Mouse (Mus musculus) hindbrain, embryonic 10.5 days (tissue): ENCODE results near the gene Cd177. TPM values are rescaled to one million over a fixed set of nuclear protein-coding genes. Genes with fewer than 3 reads are reported as not detected.
"Not testable (repeated sequence)": the region's sequence is repeated elsewhere in the genome, so short reads cannot be mapped to it uniquely, and the experiment has no call there.

Experiments
- DNase-seq: peaks from one replicate; pipeline ENCODE4 v3.0.0-alpha.2; 2017; ENCODE audit warnings: low spot score
- H3K27ac ChIP-seq: fragments of 300-500 bp; sonication (generic); 2 replicates; pipeline ENCODE4 v1.5.1; 2016; ENCODE audit warnings: mild to moderate bottlenecking, moderate library complexity
- H3K27me3 ChIP-seq: fragments of 300-500 bp; sonication (generic); 2 replicates; pipeline ENCODE4 v1.6.1; 2016; ENCODE audit warnings: mild to moderate bottlenecking; ENCODE audit not compliant: poor library complexity, insufficient read depth, severe bottlenecking
- H3K36me3 ChIP-seq: fragments of 300-500 bp; sonication (generic); 2 replicates; pipeline ENCODE4 v1.6.1; 2016; ENCODE audit warnings: mild to moderate bottlenecking, moderate library complexity
- H3K4me1 ChIP-seq: fragments of 300-500 bp; sonication (generic); replicated peaks from 2 replicates; pipeline ENCODE4 v1.6.1; 2016; ENCODE audit warnings: mild to moderate bottlenecking
- H3K4me3 ChIP-seq: fragments of 300-500 bp; sonication (generic); 2 replicates; pipeline ENCODE4 v1.5.1; 2016; ENCODE audit warnings: mild to moderate bottlenecking, moderate library complexity
- H3K9me3 ChIP-seq: fragments of 300-500 bp; sonication (generic); 2 replicates; pipeline ENCODE4 v1.6.1; 2016; ENCODE audit warnings: mild to moderate bottlenecking, moderate library complexity
- WGBS: fragments of 180-500 bp; shearing (Covaris S2); methylation state at CpG from one replicate; pipeline ENCODE4 v1.1.7; 2016; 5-methylcytosine and 5-hydroxymethylcytosine counted together
- polyA plus RNA-seq: library from polyadenylated mRNA; unstranded; fragments of >200 nt; fragmentation: Nextera tagmentation; extraction: Ambion mirVana; gene quantifications from 2 replicates; pipeline ENCODE4 v1.2.1, GENCODE M21; 2016

Gene Cd177
- polyA plus RNA-seq, 1 experiment from 2014 or later: not detected

DNA sequence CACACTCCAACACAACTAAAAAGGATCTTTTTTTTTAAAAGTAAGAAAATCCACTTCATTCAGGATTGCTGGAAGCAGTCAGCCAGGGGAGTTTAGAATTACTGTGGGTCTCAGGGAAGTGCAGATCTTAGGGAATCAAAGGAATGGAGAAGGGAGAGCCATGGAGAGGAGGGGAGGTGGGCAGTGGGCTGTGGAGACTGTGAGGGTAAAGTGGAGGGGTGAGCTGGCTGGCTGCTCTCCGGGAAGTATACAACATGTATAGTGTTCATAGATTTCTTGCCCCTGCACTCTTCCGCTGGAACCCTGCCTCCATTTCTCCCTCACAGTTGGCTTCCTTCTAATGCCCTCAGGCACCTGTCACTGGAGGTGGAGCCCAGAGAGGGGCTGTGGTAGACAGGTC, 8.5 kb downstream of the Cd177 start:
- Histone ChIP-seq H3K27me3 (no peaks in the 10 kb centered on the region), H3K27ac (no peak overlapping the region), H3K4me3 (no peak overlapping the region), H3K36me3 (no peaks in the 10 kb centered on the region), H3K9me3 (no peaks in the 10 kb centered on the region), H3K4me1 (peaks cover 9% of the 10 kb centered on the region)
- WGBS: 85% methylated on average over 2 of the region's 2 CpGs
- DNase-seq: no peak

DNA sequence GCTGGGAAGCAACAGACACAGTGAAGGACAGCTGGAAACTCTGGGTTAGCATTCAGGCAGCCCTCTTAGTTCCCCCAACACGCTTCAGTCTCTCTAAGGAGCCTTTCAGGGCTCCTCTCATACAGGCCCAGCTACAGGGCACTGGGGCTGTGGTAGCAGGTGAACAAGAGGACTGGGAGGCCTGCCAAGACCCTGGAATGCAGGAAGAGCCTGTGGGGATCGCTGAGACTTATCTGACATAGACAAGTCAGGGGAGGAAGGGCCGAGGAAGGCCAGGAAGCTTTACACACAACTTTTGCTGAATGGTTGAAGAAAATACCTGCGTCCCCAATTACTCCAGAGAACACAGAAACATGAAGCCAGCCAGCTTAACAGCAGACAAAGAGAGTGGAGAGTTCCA, 9.4 kb downstream of the Cd177 start:
- Histone ChIP-seq H3K4me1 (peaks cover 9% of the 10 kb centered on the region), H3K27ac (no peak overlapping the region; the same call in 1 of the 2 replicates), H3K36me3 (no peaks in the 10 kb centered on the region), H3K9me3 (no peaks in the 10 kb centered on the region), H3K4me3 (no peak overlapping the region), H3K27me3 (no peaks in the 10 kb centered on the region)
- WGBS: 61% methylated on average over 4 of the region's 4 CpGs
- no peak for DNase-seq

DNA sequence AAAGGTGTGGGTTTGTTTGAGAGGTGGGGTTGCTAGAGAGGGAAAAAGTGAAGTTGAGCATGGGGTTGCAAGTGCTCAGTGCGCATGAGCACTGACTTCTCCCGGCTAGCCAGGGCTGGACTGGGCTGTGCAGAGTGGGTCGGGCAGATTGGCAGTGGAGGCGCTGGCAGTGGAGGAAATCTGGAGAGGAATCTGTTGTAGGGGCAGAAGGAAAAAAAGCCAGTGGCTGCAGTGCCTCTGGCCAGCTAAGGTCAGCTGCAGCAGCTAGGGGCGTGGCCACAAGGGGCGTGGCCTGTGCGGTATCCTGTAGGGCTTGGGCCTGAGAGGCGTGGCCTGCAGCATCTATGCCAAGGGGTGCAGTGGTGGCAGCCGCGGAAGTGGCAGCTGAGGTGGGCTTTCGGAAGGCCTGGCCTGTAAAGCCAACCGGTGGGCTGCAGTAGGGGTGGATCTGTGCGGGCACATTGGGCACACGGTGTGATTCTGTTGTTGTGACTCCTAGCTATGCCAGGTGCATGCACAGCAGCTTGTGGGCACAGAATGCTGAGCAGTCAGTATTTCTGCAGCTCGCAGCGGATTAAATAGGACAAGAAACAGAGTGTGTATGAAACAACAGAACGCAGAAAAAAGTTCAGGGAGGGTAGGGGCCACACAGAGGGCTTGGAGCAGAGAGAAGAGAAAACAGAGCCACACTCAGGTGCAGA, 24.0 kb downstream of the Cd177 start:
- peak; percentile 59 for DNase-seq
- peaks cover 8% of the 10 kb centered on the region for H3K4me1 ChIP-seq
- peaks cover 3% of the 10 kb centered on the region; the same call in 1 of the 2 replicates for H3K9me3 ChIP-seq
- H3K4me3 ChIP-seq: peak overlapping the region; percentile 29
- no peaks in the 10 kb centered on the region for H3K27me3 ChIP-seq
- no peak overlapping the region for H3K27ac ChIP-seq
- WGBS: 17% methylated on average over 17 of the region's 17 CpGs
- no peaks in the 10 kb centered on the region for H3K36me3 ChIP-seq

DNA sequence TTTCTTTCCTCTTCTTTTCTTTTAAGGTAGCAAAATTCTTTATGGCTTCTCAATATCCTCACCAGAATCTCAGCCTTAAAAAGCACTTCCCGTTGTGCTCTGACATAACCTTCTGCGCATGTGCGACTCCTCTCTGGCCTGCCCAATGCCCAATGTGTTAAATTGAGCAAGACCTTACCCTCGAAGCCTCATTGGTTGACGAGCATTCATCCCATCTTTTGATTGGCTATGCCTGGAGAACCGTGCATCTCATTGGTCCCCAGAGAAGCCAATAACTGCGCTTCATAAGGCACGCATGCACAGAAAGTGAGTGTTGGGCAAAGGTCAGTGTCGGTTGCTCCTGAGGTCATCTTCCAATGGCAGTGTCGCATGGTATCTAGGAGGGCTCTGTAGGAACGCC, 33.3 kb downstream of the Cd177 start, which contains the start of gene Gm4763:
TSS of gene Gm4763 (minus strand) at position 101 of the 400 bp plus-strand sequence.
- not testable (repeated sequence) for H3K4me3 ChIP-seq, H3K36me3 ChIP-seq, H3K27me3 ChIP-seq, H3K9me3 ChIP-seq, H3K4me1 ChIP-seq, DNase-seq, H3K27ac ChIP-seq
- 91% methylated on average over 11 of the region's 11 CpGs for WGBS

DNA sequence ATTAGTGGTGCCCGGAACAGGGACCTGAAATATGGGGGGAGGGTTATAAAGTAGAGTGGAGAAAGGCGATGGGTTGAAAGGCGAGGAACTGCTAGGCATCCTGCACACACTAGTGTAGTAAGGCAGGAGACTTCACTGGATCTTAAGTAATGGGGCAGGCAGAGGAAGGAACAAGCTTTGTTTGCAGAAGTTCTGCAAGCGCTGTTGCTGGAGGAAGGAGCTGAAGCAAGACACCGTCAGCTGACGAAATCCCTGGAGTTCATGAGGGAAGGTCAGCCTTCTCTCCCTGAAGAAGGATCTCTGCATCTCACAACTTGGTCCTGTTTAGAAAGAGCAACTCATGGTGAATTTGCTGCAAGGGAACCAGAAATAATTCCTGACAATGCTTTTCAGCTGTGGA, 45.1 kb downstream of the Cd177 start:
- no peak for DNase-seq
- Histone ChIP-seq H3K4me3 (no peak overlapping the region), H3K9me3 (no peaks in the 10 kb centered on the region), H3K27ac (no peak overlapping the region), H3K27me3 (no peaks in the 10 kb centered on the region), H3K36me3 (no peaks in the 10 kb centered on the region), H3K4me1 (no peaks in the 10 kb centered on the region)
- 81% methylated on average over 6 of the region's 6 CpGs for WGBS

DNA sequence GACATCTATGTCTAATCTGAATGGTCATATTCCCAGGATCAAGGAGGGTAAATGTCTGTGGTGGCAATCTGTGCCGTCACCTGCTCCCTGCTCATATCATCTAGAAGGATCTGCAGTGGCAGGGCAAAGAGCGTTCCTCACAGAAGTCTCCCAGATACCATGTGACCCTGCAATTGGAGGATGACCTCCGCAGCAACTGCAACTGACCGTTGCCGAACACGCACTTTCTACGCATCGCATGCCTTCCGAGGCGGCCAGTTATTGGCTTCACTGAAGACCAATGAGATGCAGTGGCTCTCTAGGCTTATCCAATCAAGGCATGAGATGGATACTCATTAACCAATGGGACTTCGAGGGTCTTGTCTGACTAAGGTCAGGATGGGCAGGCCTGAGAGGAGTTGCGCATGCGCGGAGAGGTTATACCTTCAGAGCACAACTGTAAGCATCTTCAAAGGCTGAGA, 51.2 kb downstream of the Cd177 start, which contains the start of gene BC049730:
TSS of gene BC049730 (plus strand) at position 411 of the 461 bp plus-strand sequence.
- WGBS: 93% methylated on average over 14 of the region's 14 CpGs

DNA sequence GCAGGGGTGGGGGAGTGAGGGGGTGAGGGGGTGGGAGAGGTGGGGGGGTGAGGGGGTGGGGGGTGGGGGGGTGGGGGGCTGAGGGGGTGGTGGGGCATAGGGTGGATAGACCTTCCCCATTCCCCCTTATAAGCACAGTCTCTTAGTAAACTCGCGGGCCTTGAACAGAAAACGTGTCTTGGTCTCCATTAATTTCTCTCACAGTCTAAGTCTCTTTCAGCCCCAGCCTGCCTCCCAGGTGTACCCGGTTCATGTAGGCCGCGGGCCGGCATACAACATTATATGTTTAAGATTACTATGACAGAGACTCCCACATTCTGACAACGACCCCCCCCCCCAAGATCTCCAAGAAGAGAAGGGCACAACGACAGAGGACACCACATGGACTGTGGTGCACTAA, 57.3 kb downstream of the Cd177 start:
- H3K36me3 ChIP-seq, H3K4me3 ChIP-seq, DNase-seq, H3K9me3 ChIP-seq, H3K27me3 ChIP-seq, H3K27ac ChIP-seq, H3K4me1 ChIP-seq: not testable (repeated sequence)
- 83% methylated on average over 9 of the region's 9 CpGs for WGBS

More for the DNA sequence above, 51.2 kb downstream of the Cd177 start, which contains the start of gene BC049730:
- H3K36me3 ChIP-seq: no peaks in the 10 kb centered on the region
- H3K4me3 ChIP-seq: no peak within 1 kb of the TSS
- no peaks in the 10 kb centered on the region for H3K4me1 ChIP-seq
- no peaks in the 10 kb centered on the region for H3K9me3 ChIP-seq
- peaks cover 3% of the 10 kb centered on the region; the same call in 1 of the 2 replicates for H3K27me3 ChIP-seq
- no peak within 1 kb of the TSS for H3K27ac ChIP-seq
- no peak for DNase-seq

DNA sequence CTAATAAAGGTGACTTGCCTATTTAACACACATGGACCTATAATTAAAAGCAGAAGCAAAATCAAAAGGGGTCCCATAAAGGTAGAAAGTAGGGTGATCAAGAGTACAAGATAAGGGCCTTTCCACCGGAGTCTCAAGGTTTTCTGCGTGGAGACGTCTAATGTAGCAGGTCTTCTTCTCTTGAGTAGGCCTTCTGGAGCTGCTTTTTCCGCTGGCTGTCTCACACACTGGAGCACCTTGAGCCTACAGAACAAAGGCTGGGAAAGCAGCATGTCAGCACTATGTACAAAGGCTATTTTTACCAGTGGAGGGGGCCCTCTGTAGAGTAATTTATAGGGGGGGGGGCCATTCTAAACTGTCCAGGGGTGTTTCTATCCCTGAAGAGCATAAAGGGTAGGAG, 62.2 kb downstream of the Cd177 start:
- H3K36me3 ChIP-seq: not testable (repeated sequence)

More for the DNA sequence above, 62.2 kb downstream of the Cd177 start:
- whole genome bisulfite sequencing: 94% methylated on average over 4 of the region's 4 CpGs
- DNase-seq, H3K4me3 ChIP-seq, H3K27me3 ChIP-seq, H3K27ac ChIP-seq, H3K4me1 ChIP-seq, H3K9me3 ChIP-seq: not testable (repeated sequence)

Other genes with a start within 250 kb of the Cd177 start
- 1.1 TPM in 2 replicates for gene AC161166.1, start 247.9 kb downstream of the Cd177 start, polyA plus RNA-seq
- 10.7 and 14.9 TPM in 2 replicates for gene Irgq, start 229.6 kb downstream of the Cd177 start, polyA plus RNA-seq
- gene Pinlyp, start 214.2 kb downstream of the Cd177 start, polyA plus RNA-seq: 0.26 TPM in 1 of 2 replicates, not detected in the other
- gene Xrcc1, start 214.0 kb downstream of the Cd177 start, polyA plus RNA-seq: 132 and 160 TPM in 2 replicates
- 22.2 and 23.2 TPM in 2 replicates for gene Ethe1, start 172.8 kb downstream of the Cd177 start, polyA plus RNA-seq
- 2.0 and 3.2 TPM in 2 replicates for gene Zfp575, start 172.7 kb downstream of the Cd177 start, polyA plus RNA-seq
- not detected in 2 replicates for gene Phldb3, start 149.5 kb downstream of the Cd177 start, polyA plus RNA-seq
- gene Lypd3, start 123.8 kb downstream of the Cd177 start, polyA plus RNA-seq: 0.47 and 2.1 TPM in 2 replicates
- not detected in 2 replicates for gene Tex101, start 83.6 kb downstream of the Cd177 start, polyA plus RNA-seq
- gene BC049730, start 51.1 kb downstream of the Cd177 start, polyA plus RNA-seq: not detected in 2 replicates
- not detected in 2 replicates for gene Gm4763, start 33.4 kb downstream of the Cd177 start, polyA plus RNA-seq
- gene Ceacam10, start 16.9 kb upstream of the Cd177 start, polyA plus RNA-seq: 0.21 TPM in 1 of 2 replicates, not detected in the other
- 15.5 and 24.3 TPM in 2 replicates for gene Gm9844, start 101.9 kb upstream of the Cd177 start, polyA plus RNA-seq
- gene Lypd4, start 109.6 kb upstream of the Cd177 start, polyA plus RNA-seq: not detected in 2 replicates
- gene Dmrtc2, start 109.7 kb upstream of the Cd177 start, polyA plus RNA-seq: not detected in 2 replicates
- gene Rps19, start 124.1 kb upstream of the Cd177 start, polyA plus RNA-seq: 1,985 and 2,165 TPM in 2 replicates
- 0.13 and 0.29 TPM in 2 replicates for gene Cd79a, start 137.1 kb upstream of the Cd177 start, polyA plus RNA-seq
- gene Arhgef1, start 142.6 kb upstream of the Cd177 start, polyA plus RNA-seq: 72.4 and 76.0 TPM in 2 replicates
- gene Gm4881, start 184.2 kb upstream of the Cd177 start, polyA plus RNA-seq: 0.42 and 2.7 TPM in 2 replicates
- 98.4 and 126 TPM in 2 replicates for gene Rabac1, start 212.4 kb upstream of the Cd177 start, polyA plus RNA-seq
- gene Atp1a3, start 245.6 kb upstream of the Cd177 start, polyA plus RNA-seq: 11.8 and 45.9 TPM in 2 replicates